Mouse (Mus musculus) liver, adult 2 months (tissue): ENCODE data around the gene Cacnb1.

Experiments used
- CTCF ChIP-seq: fragments of 200-500 bp; IDR thresholded peaks from 2 replicates; pipeline ENCODE4 v1.5.1; 2011; ENCODE audit warnings: low read depth, low read length, control low read depth
- POLR2A ChIP-seq: fragments of 200-500 bp; IDR thresholded peaks from 2 replicates; pipeline ENCODE4 v1.6.1; 2011; ENCODE audit warnings: low read length, control low read depth; ENCODE audit not compliant: insufficient read depth; ENCODE audit errors: extremely low read depth

DNA sequence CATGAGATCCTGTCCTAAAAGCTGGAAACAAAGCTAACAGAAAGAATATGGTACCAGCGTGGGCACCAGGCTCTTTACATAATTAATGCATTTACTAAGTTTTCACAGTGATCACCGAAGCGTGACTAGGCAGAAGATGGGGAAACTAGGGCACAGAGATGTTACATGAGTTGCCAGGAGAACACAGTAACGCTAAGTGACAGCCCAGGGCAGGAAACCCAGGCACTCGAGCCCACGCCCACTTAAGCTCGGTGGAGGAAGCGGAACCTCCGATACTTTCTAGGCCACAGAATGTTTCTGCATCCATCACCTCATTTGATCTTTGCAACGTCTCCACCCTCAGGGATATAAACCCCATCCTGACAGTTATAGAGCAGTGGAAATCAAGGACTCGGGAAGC, 14.7 kb downstream of the Cacnb1 start:
- no peak for TF ChIP-seq CTCF
- no peak for TF ChIP-seq POLR2A
